Mouse (Mus musculus) embryonic facial prominence, embryonic 13.5 days (tissue): ENCODE results near the gene Btbd35f16. TPM values are rescaled to one million over a fixed set of nuclear protein-coding genes. Genes with fewer than 3 reads are reported as not detected.
"Not testable (repeated sequence)": the region's sequence is repeated elsewhere in the genome, so short reads cannot be mapped to it uniquely, and the experiment has no call there.

Experiments
- ATAC-seq: fragments of 200-750 bp; cut with Nextera tagmentation; 2 replicates; pipeline ENCODE4 v1.8.0; 2017; ENCODE audit warnings: low read depth; ENCODE audit not compliant: insufficient number of reproducible peaks, insufficient read depth, low FRiP score, low TSS enrichment
- H3K27ac ChIP-seq: fragments of 300-500 bp; sonication (generic); 2 replicates; pipeline ENCODE4 v1.5.1; 2015; ENCODE audit warnings: moderate library complexity, mild to moderate bottlenecking, inconsistent platforms
- H3K27me3 ChIP-seq: fragments of 300-500 bp; sonication (generic); 2 replicates; pipeline ENCODE4 v1.6.1; 2015; ENCODE audit warnings: mild to moderate bottlenecking, inconsistent platforms
- H3K36me3 ChIP-seq: fragments of 300-500 bp; sonication (generic); 2 replicates; pipeline ENCODE4 v1.6.1; 2015; ENCODE audit warnings: mild to moderate bottlenecking, inconsistent platforms
- H3K4me1 ChIP-seq: fragments of 300-500 bp; sonication (generic); 2 replicates; pipeline ENCODE4 v1.6.1; 2015; ENCODE audit warnings: inconsistent platforms
- H3K4me2 ChIP-seq: fragments of 300-500 bp; sonication (generic); 2 replicates; pipeline ENCODE4 v1.6.1; 2015; ENCODE audit warnings: moderate library complexity, mild to moderate bottlenecking, inconsistent platforms
- H3K4me3 ChIP-seq: fragments of 300-500 bp; sonication (generic); 2 replicates; pipeline ENCODE4 v1.5.1; 2015; ENCODE audit warnings: mild to moderate bottlenecking, inconsistent platforms
- H3K9ac ChIP-seq: fragments of 300-500 bp; sonication (generic); 2 replicates; pipeline ENCODE4 v1.6.1; 2015; ENCODE audit warnings: mild to moderate bottlenecking, inconsistent platforms
- H3K9me3 ChIP-seq: fragments of 300-500 bp; sonication (generic); 2 replicates; pipeline ENCODE4 v1.6.1; 2016; ENCODE audit warnings: inconsistent platforms
- WGBS: fragments of 180-500 bp; shearing (Covaris S2); methylation state at CpG from one replicate; pipeline ENCODE4 v1.1.7; 2015; ENCODE audit warnings: mixed read lengths; 5-methylcytosine and 5-hydroxymethylcytosine counted together
- polyA plus RNA-seq: library from polyadenylated mRNA; unstranded; fragments of >200 nt; fragmentation: Nextera tagmentation; extraction: Ambion mirVana; gene quantifications from 2 replicates; pipeline ENCODE4 v1.2.1, GENCODE M21; 2015

The Btbd35f16 gene
- not detected in 2 replicates for polyA plus RNA-seq

- 100% methylated on average over 1 of the region's 3 CpGs for WGBS
- not testable (repeated sequence) for H3K27ac ChIP-seq, H3K36me3 ChIP-seq, H3K4me1 ChIP-seq, H3K9ac ChIP-seq, H3K9me3 ChIP-seq, ATAC-seq, H3K4me2 ChIP-seq, H3K4me3 ChIP-seq, H3K27me3 ChIP-seq
These were observed at the start of gene Btbd35f16 for GRCm38 (mm10) chrX:3956902-3957301. TSS of gene Btbd35f16 (minus strand) at chrX:3957002.

Other genes starting within 250 kb of the Btbd35f16 start
- not detected in 2 replicates for gene Btbd35f10, start 204.1 kb downstream of the Btbd35f16 start, polyA plus RNA-seq
- gene Btbd35f3, start 80.7 kb upstream of the Btbd35f16 start, polyA plus RNA-seq, result not detected in 2 replicates
- not detected in 2 replicates for gene Btbd35f28, start 239.6 kb upstream of the Btbd35f16 start, polyA plus RNA-seq